In the genomic region with DNA sequence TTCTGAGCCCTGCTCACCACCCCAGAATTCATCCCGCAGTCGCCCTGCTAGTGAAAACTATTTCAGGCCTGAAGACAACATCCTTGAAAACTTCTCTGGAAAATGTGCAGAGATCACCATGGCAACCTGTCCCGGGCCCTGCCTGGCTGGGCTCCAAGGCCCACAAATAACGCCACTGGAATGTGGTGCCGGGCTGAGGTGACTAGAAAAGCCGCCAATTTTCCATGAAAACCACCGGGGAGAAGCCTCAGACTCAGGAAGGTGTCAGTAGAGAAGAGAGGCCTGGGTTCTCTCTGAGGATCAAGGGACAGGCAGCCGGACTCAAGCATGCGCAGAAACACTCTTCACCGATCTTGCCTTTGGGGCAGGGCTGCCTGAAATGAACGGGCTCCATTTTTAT, we compare ENCODE assay signal across 8 mouse cellular contexts. TPM values are rescaled to one million over a fixed set of nuclear protein-coding genes. Genes with fewer than 3 reads are reported as not detected.
DNase-seq lines count a peak whose midpoint lies in the region; ATAC-seq and TF ChIP-seq lines count a peak whose summit lies in the region.

No protein-coding gene starts in this region.

- H3K27me3 ChIP-seq in intestine, embryonic 15.5 days (replicated peaks): no peaks in the 10 kb centered on the region
- H3K27me3 ChIP-seq in midbrain, postnatal 0 days (ENCODE audit: insufficient read depth, low read length): no peaks in the 10 kb centered on the region

- 17% methylated on average over 11 of the region's 11 CpGs for WGBS in intestine, embryonic 15.5 days
- 12% methylated on average over 11 of the region's 11 CpGs for WGBS in midbrain, postnatal 0 days

- no peak overlapping the region for H3K4me3 ChIP-seq in intestine, embryonic 15.5 days (replicated peaks)
- H3K4me3 ChIP-seq in midbrain, postnatal 0 days (ENCODE audit: low read depth, low read length): no peak overlapping the region

- peak overlapping the region; percentile 84 for H3K27ac ChIP-seq in intestine, embryonic 15.5 days
- H3K27ac ChIP-seq in midbrain, postnatal 0 days (ENCODE audit: low read depth, low read length): peak overlapping the region; percentile 63; the same call in 1 of the 2 replicates

- no peak for TF ChIP-seq CTCF in midbrain, postnatal 0 days (IDR thresholded peaks at IDR 0.05)

- DNase-seq in adipocyte (ENCODE audit: low spot score): peak; percentile 58
- DNase-seq in embryo, embryonic 9.5 days (ENCODE audit: extremely low spot score): peak; percentile 44
- DNase-seq in gastrocnemius, postnatal 36 days: peak; percentile 59 to 66
- peak; percentile 84 to 90 for DNase-seq in left cerebral cortex, postnatal 14 days (ENCODE audit: low spot score in 2 of 2)
- peak; percentile 58 for DNase-seq in midbrain, postnatal 0 days (ENCODE audit: low spot score)
- peak; percentile 27 for DNase-seq in urinary bladder, postnatal 25 days (ENCODE audit: low spot score)

- H3K4me2 ChIP-seq in intestine, embryonic 15.5 days (replicated peaks): peak overlapping the region; percentile 40
- H3K4me2 ChIP-seq in midbrain, postnatal 0 days (ENCODE audit: low read depth, low read length, poor library complexity, severe bottlenecking): peak overlapping the region; percentile 15; the same call in 1 of the 2 replicates

- no peaks in the 10 kb centered on the region for H3K36me3 ChIP-seq in intestine, embryonic 15.5 days
- H3K36me3 ChIP-seq in midbrain, postnatal 0 days (ENCODE audit: insufficient read depth, low read length): no peaks in the 10 kb centered on the region

- intact Hi-C loops in gastrocnemius, postnatal 36 days (cut with DNase I): no loop called here
- intact Hi-C loops in left cerebral cortex, postnatal 14 days (cut with DNase I): no loop called here

- no peaks in the 10 kb centered on the region for H3K9me3 ChIP-seq in intestine, embryonic 15.5 days
- H3K9me3 ChIP-seq in midbrain, postnatal 0 days (ENCODE audit: low read length): no peaks in the 10 kb centered on the region

- ATAC-seq in intestine, embryonic 15.5 days: peak; percentile 79
- no peak for ATAC-seq in midbrain, postnatal 0 days (ENCODE audit: low FRiP score)
- ATAC-seq in inflammation-experienced regulatory T-cells, adult 6 months: no peak

- no peak overlapping the region for H3K9ac ChIP-seq in intestine, embryonic 15.5 days
- H3K9ac ChIP-seq in midbrain, postnatal 0 days (replicated peaks; ENCODE audit: low read length, poor library complexity, severe bottlenecking): 0 out of 2 replicates have a peak overlapping the region, but pooled peaks have one; percentile 19

- peaks cover 14% of the 10 kb centered on the region for H3K4me1 ChIP-seq in intestine, embryonic 15.5 days (replicated peaks)
- H3K4me1 ChIP-seq in midbrain, postnatal 0 days (ENCODE audit: insufficient read depth, low read length): peaks cover 4% of the 10 kb centered on the region

RNA-seq across cellular contexts. Expression of gene Srsf10, which starts 27.1 kb away (rescaled TPM):
- total RNA-seq in gastrocnemius, postnatal 36 days (2021): 10 to 100 TPM; 23.7 to 23.9 TPM
- 177 and 214 TPM in 2 replicates for polyA plus RNA-seq in intestine, embryonic 15.5 days (2015; fragmentation: Nextera tagmentation; extraction: Ambion mirVana)
- total RNA-seq in left cerebral cortex, postnatal 14 days (2021): 10 to 100 TPM; 71.0 to 77.4 TPM
- total RNA-seq in midbrain, postnatal 0 days (2014; rRNA removed): 66.6 and 92.7 TPM in 2 replicates
- polyA plus RNA-seq in midbrain, postnatal 0 days (2015; fragmentation: Nextera tagmentation; extraction: Ambion mirVana): 134 and 155 TPM in 2 replicates
- 100 to 1,000 TPM; 184 to 209 (median 207) TPM for polyA plus RNA-seq in inflammation-experienced regulatory T-cells, adult 6 months (2017; shearing (Covaris generic))

RNA-seq across cellular contexts. Expression of gene Pnrc2, which starts 45.2 kb away (rescaled TPM):
- total RNA-seq in gastrocnemius, postnatal 36 days (2021): 10 to 100 TPM; 25.4 to 31.2 TPM
- 164 and 177 TPM in 2 replicates for polyA plus RNA-seq in intestine, embryonic 15.5 days (2015; fragmentation: Nextera tagmentation; extraction: Ambion mirVana)
- total RNA-seq in left cerebral cortex, postnatal 14 days (2021): 10 to 100 TPM; 48.8 to 49.7 TPM
- total RNA-seq in midbrain, postnatal 0 days (2014; rRNA removed): 52.6 and 64.4 TPM in 2 replicates
- 67.6 and 72.6 TPM in 2 replicates for polyA plus RNA-seq in midbrain, postnatal 0 days (2015; fragmentation: Nextera tagmentation; extraction: Ambion mirVana)
- 100 to 1,000 TPM; 177 to 235 (median 211) TPM for polyA plus RNA-seq in inflammation-experienced regulatory T-cells, adult 6 months (2017; shearing (Covaris generic))

Comparison
In these comparisons a context has a peak if more than half of its experiments do, and no peak if none do; other contexts are left out.
1. DNase-seq: peak in every context shown above with its lines; median percentile 87 in left cerebral cortex, postnatal 14 days; 62 in gastrocnemius, postnatal 36 days; 58 in adipocyte; 58 in midbrain, postnatal 0 days; 44 in embryo, embryonic 9.5 days; 27 in urinary bladder, postnatal 25 days.